Mouse (Mus musculus) NIH3T3 (cell line): Measurements from ENCODE around the gene Smap1.

Experiments used
- DNase-seq: peaks from one replicate; pipeline ENCODE4 v3.0.0-alpha.2; 2012; ENCODE audit warnings: low read depth

Gene Smap1

GRCm38 (mm10) chr1:23919086-23919485 is 3.0 kb downstream of the Smap1 start:
- no peak for DNase-seq

GRCm38 (mm10) chr1:23915483-23915882 is 6.6 kb downstream of the Smap1 start:
- DNase-seq = no peak

- DNase-seq = peak; percentile 37
These were observed 9.1 kb downstream of the Smap1 start for GRCm38 (mm10) chr1:23912988-23913387.

- DNase-seq = peak; percentile 58
These were observed 16.0 kb downstream of the Smap1 start for GRCm38 (mm10) chr1:23906082-23906481.

GRCm38 (mm10) chr1:23903340-23903739 is 18.8 kb downstream of the Smap1 start:
- DNase-seq = no peak

- DNase-seq = no peak
These were observed 19.4 kb downstream of the Smap1 start for GRCm38 (mm10) chr1:23902736-23903135.

GRCm38 (mm10) chr1:23899647-23900020 is 22.5 kb downstream of the Smap1 start:
- no peak for DNase-seq

GRCm38 (mm10) chr1:23899020-23899646 is 23.0 kb downstream of the Smap1 start:
- DNase-seq = no peak

GRCm38 (mm10) chr1:23892072-23892471 is 30.0 kb downstream of the Smap1 start:
- no peak for DNase-seq

GRCm38 (mm10) chr1:23884914-23885313 is 37.2 kb downstream of the Smap1 start:
- no peak for DNase-seq

- DNase-seq = no peak
These were observed 37.9 kb downstream of the Smap1 start for GRCm38 (mm10) chr1:23884087-23884668.

- DNase-seq = no peak
These were observed 39.4 kb downstream of the Smap1 start for GRCm38 (mm10) chr1:23882681-23883080.

GRCm38 (mm10) chr1:23872194-23872593 is 49.9 kb downstream of the Smap1 start:
- no peak for DNase-seq

GRCm38 (mm10) chr1:23867350-23867862 is 54.7 kb downstream of the Smap1 start:
- DNase-seq = no peak

- DNase-seq = no peak
These were observed 56.6 kb downstream of the Smap1 start for GRCm38 (mm10) chr1:23865566-23865965.

GRCm38 (mm10) chr1:23860944-23861343 is 61.2 kb downstream of the Smap1 start:
- no peak for DNase-seq

- no peak for DNase-seq
These were observed 66.5 kb downstream of the Smap1 start for GRCm38 (mm10) chr1:23855623-23856022.

GRCm38 (mm10) chr1:23846044-23846680 is 76.0 kb downstream of the Smap1 start:
- no peak for DNase-seq

GRCm38 (mm10) chr1:23845007-23845406 is 77.1 kb downstream of the Smap1 start:
- no peak for DNase-seq

GRCm38 (mm10) chr1:23843790-23844189 is 78.3 kb downstream of the Smap1 start:
- no peak for DNase-seq

GRCm38 (mm10) chr1:23842629-23843028 is 79.5 kb downstream of the Smap1 start:
- DNase-seq = no peak

GRCm38 (mm10) chr1:23840924-23841323 is 81.2 kb downstream of the Smap1 start:
- DNase-seq = no peak

GRCm38 (mm10) chr1:23836630-23837029 is 85.5 kb downstream of the Smap1 start:
- no peak for DNase-seq
